Comparison of ENCODE assay signal across 12 mouse cellular contexts in the genomic region with DNA sequence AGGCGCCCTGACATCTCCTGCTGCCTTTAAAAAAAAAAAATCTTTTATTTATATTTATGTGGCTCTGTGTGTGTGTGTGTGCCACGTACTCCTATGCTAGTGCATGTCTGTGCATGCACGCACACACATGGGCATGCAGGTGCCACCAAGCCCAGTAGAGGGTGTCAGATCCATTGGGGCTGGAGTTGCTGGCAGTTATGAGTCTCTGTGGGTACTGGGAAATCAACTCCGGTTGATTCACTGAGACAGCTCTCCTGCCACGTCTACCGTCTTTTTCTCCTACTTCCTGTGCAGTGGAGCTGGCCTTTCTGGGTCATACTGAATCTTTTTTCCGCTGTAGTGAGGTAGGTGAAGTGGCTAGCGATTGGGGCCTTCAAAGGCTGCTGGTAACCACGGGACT. TPM values are rescaled to one million over a fixed set of nuclear protein-coding genes. Genes with fewer than 3 reads are reported as not detected.
DNase-seq lines count a peak whose midpoint lies in the region; ATAC-seq and TF ChIP-seq lines count a peak whose summit lies in the region.
"Had no signal": no experiment of that assay in that cellular context is flagged by ENCODE, and none has a peak within 500 bp of the region (broad histone marks: within the 10 kb centered on the region; RNA-seq: fewer than 3 reads in every experiment).

No protein-coding gene starts in this region.

- H3K4me3 ChIP-seq in intestine, embryonic 14.5 days (ENCODE audit: low read depth, low read length), result no peak overlapping the region
- no peak overlapping the region for H3K4me3 ChIP-seq in intestine, embryonic 16.5 days (ENCODE audit: low read length)
- no peak overlapping the region for H3K4me3 ChIP-seq in ES-Bruce4 (ENCODE audit: low read depth, low read length)
- H3K4me3 ChIP-seq in liver, postnatal 0 days (ENCODE audit: low read depth, low read length), result no peak overlapping the region
- no peak overlapping the region for H3K4me3 ChIP-seq in kidney, embryonic 14.5 days (ENCODE audit: low read length)
- H3K4me3 ChIP-seq: erythroblast, embryonic 14.5 days; liver, embryonic 15.5 days; midbrain, embryonic 12.5 days had no signal

- TF ChIP-seq POLR2A in ES-Bruce4 (IDR thresholded peaks at IDR 0.05; ENCODE audit: insufficient read depth, low read length), result no peak

- WGBS in intestine, embryonic 14.5 days, result 73% methylated on average over 9 of the region's 9 CpGs
- WGBS in intestine, embryonic 16.5 days, result 77% methylated on average over 9 of the region's 9 CpGs
- 59% methylated on average over 9 of the region's 9 CpGs for WGBS in liver, postnatal 0 days (ENCODE audit: insufficient replicate concordance)
- WGBS in kidney, embryonic 14.5 days, result 79% methylated on average over 9 of the region's 9 CpGs

- no peaks in the 10 kb centered on the region for H3K9me3 ChIP-seq in intestine, embryonic 14.5 days (ENCODE audit: control insufficient read depth, low read length)
- no peaks in the 10 kb centered on the region for H3K9me3 ChIP-seq in intestine, embryonic 16.5 days (ENCODE audit: control insufficient read depth, low read length)
- H3K9me3 ChIP-seq in ES-Bruce4 (replicated peaks; ENCODE audit: control insufficient read depth, insufficient read depth, low read length, poor library complexity, severe bottlenecking), result no peaks in the 10 kb centered on the region
- H3K9me3 ChIP-seq in liver, postnatal 0 days (ENCODE audit: low read length), result no peaks in the 10 kb centered on the region
- H3K9me3 ChIP-seq in kidney, embryonic 14.5 days (ENCODE audit: control insufficient read depth, low read length), result no peaks in the 10 kb centered on the region
- H3K9me3 ChIP-seq: liver, embryonic 15.5 days; midbrain, embryonic 12.5 days had no signal

- no peaks in the 10 kb centered on the region for H3K4me1 ChIP-seq in intestine, embryonic 14.5 days (replicated peaks; ENCODE audit: control insufficient read depth, insufficient read depth, low read length)
- no peaks in the 10 kb centered on the region for H3K4me1 ChIP-seq in intestine, embryonic 16.5 days (ENCODE audit: control insufficient read depth, insufficient read depth, low read length)
- H3K4me1 ChIP-seq in ES-Bruce4 (ENCODE audit: control insufficient read depth, insufficient read depth, low read length), result no peaks in the 10 kb centered on the region
- no peaks in the 10 kb centered on the region for H3K4me1 ChIP-seq in liver, postnatal 0 days (ENCODE audit: insufficient read depth)
- no peaks in the 10 kb centered on the region for H3K4me1 ChIP-seq in kidney, embryonic 14.5 days (ENCODE audit: control insufficient read depth, insufficient read depth, low read length)
- H3K4me1 ChIP-seq: liver, embryonic 15.5 days; midbrain, embryonic 12.5 days had no signal

- H3K27ac ChIP-seq in intestine, embryonic 14.5 days (ENCODE audit: low read depth), result no peak overlapping the region
- no peak overlapping the region for H3K27ac ChIP-seq in intestine, embryonic 16.5 days (ENCODE audit: low read length)
- no peak overlapping the region for H3K27ac ChIP-seq in ES-Bruce4 (ENCODE audit: insufficient read depth, low read length)
- no peak overlapping the region for H3K27ac ChIP-seq in liver, postnatal 0 days (ENCODE audit: low read depth)
- H3K27ac ChIP-seq in kidney, embryonic 14.5 days (ENCODE audit: low read depth, low read length), result no peak overlapping the region
- H3K27ac ChIP-seq: liver, embryonic 15.5 days; midbrain, embryonic 12.5 days had no signal

- H3K27me3 ChIP-seq in intestine, embryonic 14.5 days (replicated peaks; ENCODE audit: control insufficient read depth, insufficient read depth, low read length), result no peaks in the 10 kb centered on the region
- no peaks in the 10 kb centered on the region for H3K27me3 ChIP-seq in intestine, embryonic 16.5 days (replicated peaks; ENCODE audit: control insufficient read depth, insufficient read depth, low read length)
- no peaks in the 10 kb centered on the region for H3K27me3 ChIP-seq in ES-Bruce4 (ENCODE audit: control insufficient read depth, insufficient read depth, low read length, poor library complexity, severe bottlenecking)
- H3K27me3 ChIP-seq in liver, postnatal 0 days (ENCODE audit: insufficient read depth, low read length), result no peaks in the 10 kb centered on the region
- H3K27me3 ChIP-seq in kidney, embryonic 14.5 days (ENCODE audit: control insufficient read depth, insufficient read depth, low read length), result no peaks in the 10 kb centered on the region
- H3K27me3 ChIP-seq: midbrain, embryonic 12.5 days had no signal

- no peak for ATAC-seq in intestine, embryonic 14.5 days (replicated peaks; ENCODE audit: low FRiP score, low TSS enrichment, low read depth)
- ATAC-seq in intestine, embryonic 16.5 days, result no peak
- no peak for ATAC-seq in liver, postnatal 0 days
- no peak for ATAC-seq in kidney, embryonic 14.5 days (ENCODE audit: low FRiP score, low TSS enrichment)

- no peak overlapping the region for H3K9ac ChIP-seq in intestine, embryonic 14.5 days (ENCODE audit: low read length)
- no peak overlapping the region for H3K9ac ChIP-seq in intestine, embryonic 16.5 days (ENCODE audit: low read depth, low read length)
- H3K9ac ChIP-seq in ES-Bruce4 (ENCODE audit: low read depth, poor library complexity, severe bottlenecking), result no peak overlapping the region
- H3K9ac ChIP-seq in liver, postnatal 0 days (replicated peaks), result no peak overlapping the region
- no peak overlapping the region for H3K9ac ChIP-seq in kidney, embryonic 14.5 days (ENCODE audit: low read depth, low read length)
- H3K9ac ChIP-seq: liver, embryonic 15.5 days; midbrain, embryonic 12.5 days had no signal

- no peaks in the 10 kb centered on the region for H3K36me3 ChIP-seq in intestine, embryonic 14.5 days (ENCODE audit: control insufficient read depth, insufficient read depth, low read length)
- H3K36me3 ChIP-seq in intestine, embryonic 16.5 days (ENCODE audit: control insufficient read depth, insufficient read depth, low read length), result no peaks in the 10 kb centered on the region
- H3K36me3 ChIP-seq in ES-Bruce4 (ENCODE audit: control insufficient read depth, insufficient read depth, low read length, poor library complexity, severe bottlenecking), result no peaks in the 10 kb centered on the region
- no peaks in the 10 kb centered on the region for H3K36me3 ChIP-seq in liver, postnatal 0 days (replicated peaks; ENCODE audit: insufficient read depth, low read length)
- no peaks in the 10 kb centered on the region for H3K36me3 ChIP-seq in kidney, embryonic 14.5 days (ENCODE audit: control insufficient read depth, insufficient read depth, low read length)
- H3K36me3 ChIP-seq: liver, embryonic 15.5 days; midbrain, embryonic 12.5 days had no signal

- peak; percentile 36 for DNase-seq in intestine, embryonic 14.5 days (ENCODE audit: low spot score)
- peak; percentile 78 for DNase-seq in 416B (ENCODE audit: low read depth)
- DNase-seq in liver, postnatal 0 days, result no peak
- no peak for DNase-seq in embryo, embryonic 10 days (ENCODE audit: low spot score)
- DNase-seq in retina, postnatal 1 day, result no peak
- DNase-seq: kidney, postnatal 14 days had no signal

- TF ChIP-seq CTCF in ES-Bruce4 (IDR thresholded peaks at IDR 0.05; ENCODE audit: low read depth, low read length), result peak; percentile 15
- peak; percentile 55 for TF ChIP-seq CTCF in liver, postnatal 0 days (IDR thresholded peaks at IDR 0.05; ENCODE audit: low read depth)

- TF ChIP-seq EP300 in ES-Bruce4 (IDR thresholded peaks at IDR 0.05; ENCODE audit: insufficient read depth, low read depth, low read length), result no peak
- no peak for TF ChIP-seq EP300 in liver, postnatal 0 days (IDR thresholded peaks at IDR 0.05; ENCODE audit: low read depth)

- no peak overlapping the region for H3K4me2 ChIP-seq in intestine, embryonic 14.5 days (ENCODE audit: low read length)
- H3K4me2 ChIP-seq in intestine, embryonic 16.5 days (ENCODE audit: low read depth, low read length), result no peak overlapping the region
- H3K4me2 ChIP-seq in liver, postnatal 0 days (ENCODE audit: low read depth, low read length), result no peak overlapping the region
- H3K4me2 ChIP-seq in kidney, embryonic 14.5 days (replicated peaks; ENCODE audit: low read depth, low read length), result no peak overlapping the region
- H3K4me2 ChIP-seq: liver, embryonic 15.5 days; midbrain, embryonic 12.5 days had no signal

RNA-seq across cellular contexts. Expression of a gene that starts 58.8 kb away (rescaled TPM):
- 29.4 and 31.6 TPM in 2 replicates for polyA plus RNA-seq in intestine, embryonic 14.5 days (2014; fragmentation: Nextera tagmentation; extraction: Ambion mirVana)
- 28.1 and 30.3 TPM in 2 replicates for polyA plus RNA-seq in intestine, embryonic 16.5 days (2015; fragmentation: Nextera tagmentation; extraction: Ambion mirVana)
- 6.0 and 6.3 TPM in 2 replicates for polyA plus RNA-seq in ES-Bruce4 (2011; ENCODE audit: insufficient read depth, insufficient read length, low read depth, missing spikeins)
- 31.7 and 32.3 TPM in 2 replicates for polyA plus RNA-seq in liver, postnatal 0 days (2015; fragmentation: Nextera tagmentation; extraction: Ambion mirVana)
- polyA plus RNA-seq in kidney, embryonic 14.5 days (2014; fragmentation: Nextera tagmentation; extraction: Ambion mirVana), result 7.6 and 8.7 TPM in 2 replicates

Comparison
In these comparisons a context has a peak if more than half of its experiments do, and no peak if none do; other contexts are left out.
1. DNase-seq: peak in intestine, embryonic 14.5 days (single experiment) and 416B (single experiment); none in liver, postnatal 0 days (single experiment), embryo, embryonic 10 days (single experiment) and retina, postnatal 1 day (single experiment).